Mouse (Mus musculus) embryonic fibroblast, embryonic 13.5 days (primary cell): ENCODE data around the gene Tnnt3.

Source experiments
- CTCF ChIP-seq: IDR thresholded peaks from 2 replicates; pipeline ENCODE4 v1.5.1; 2011; ENCODE audit warnings: mild to moderate bottlenecking, control low read depth, low read length, moderate library complexity, borderline replicate concordance; ENCODE audit not compliant: insufficient read depth
- POLR2A ChIP-seq: IDR thresholded peaks from 2 replicates; pipeline ENCODE4 v1.6.1; 2011; ENCODE audit warnings: low read depth, mild to moderate bottlenecking, control low read depth, low read length, moderate library complexity

DNA sequence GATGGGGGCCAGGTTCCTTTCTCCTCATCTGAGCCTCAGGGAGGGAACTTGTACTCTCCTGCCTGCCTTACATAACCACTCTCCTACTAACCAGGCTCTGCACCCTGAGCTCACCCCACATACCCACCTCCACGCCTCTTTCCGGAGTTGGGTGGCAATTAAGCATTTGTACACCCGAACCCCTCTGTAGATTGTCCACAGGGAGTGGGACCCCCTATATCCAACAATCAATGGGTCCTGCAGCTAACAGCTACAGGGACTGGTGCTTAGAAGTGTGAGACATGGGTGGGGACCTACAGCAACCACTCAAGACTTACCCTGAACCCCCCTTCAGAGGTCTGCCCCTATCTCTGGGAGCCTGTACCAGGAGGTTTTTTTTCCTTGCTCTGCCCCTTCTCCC is 18.0 kb upstream of the Tnnt3 start:
- TF ChIP-seq POLR2A, result no peak
- TF ChIP-seq CTCF, result no peak
